Mouse (Mus musculus): ENCODE results near the gene Rnf208.

DNA sequence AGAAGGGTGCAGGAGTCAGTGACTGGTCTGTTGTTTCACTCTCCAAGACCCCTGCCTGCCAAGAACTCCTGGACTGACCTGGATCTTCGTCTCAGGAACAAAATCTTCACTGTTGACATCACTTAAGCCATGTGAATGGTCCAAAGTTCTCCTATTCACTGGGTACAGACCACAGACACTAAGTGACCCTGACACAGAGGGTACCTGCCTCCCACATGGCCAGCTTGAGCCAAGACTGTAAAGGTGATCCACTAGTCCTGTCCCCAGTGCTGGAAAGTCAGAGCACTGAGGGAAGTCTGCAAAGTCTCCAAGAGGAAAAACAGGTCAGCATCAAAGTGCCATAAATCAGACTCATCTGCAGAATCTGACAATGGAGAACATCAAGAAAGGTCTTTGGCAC, 34.5 kb upstream of the Rnf208 start:
- TF ChIP-seq CTCF (conservative IDR thresholded peaks at IDR 0.05; ENCODE audit: insufficient read depth, insufficient read length, low read depth, low read length) (no peak), POLR2A (IDR thresholded peaks at IDR 0.05; ENCODE audit: low read depth, low read length) (no peak)

Measured in kidney, adult 2 months (tissue).